Mouse (Mus musculus) ES-E14 (cell line): Measurements from ENCODE around the gene Eps8l1.
"Not testable (repeated sequence)": the region's sequence is repeated elsewhere in the genome, so short reads cannot be mapped to it uniquely, and the experiment has no call there.

Source experiments
- CHD2 ChIP-seq: IDR thresholded peaks from 2 replicates; pipeline ENCODE4 v1.6.1; 2014; ENCODE audit warnings: mild to moderate bottlenecking, low read depth, low read length, inconsistent platforms
- HCFC1 ChIP-seq: IDR thresholded peaks from 2 replicates; pipeline ENCODE4 v1.6.1; 2012; ENCODE audit warnings: low read length, inconsistent platforms, borderline replicate concordance; ENCODE audit not compliant: insufficient read depth
- MAFK ChIP-seq: IDR thresholded peaks from 2 replicates; pipeline ENCODE4 v1.6.1; 2014; ENCODE audit warnings: mild to moderate bottlenecking, low read depth, low read length, inconsistent platforms; ENCODE audit not compliant: insufficient read depth
- ZNF384 ChIP-seq: IDR thresholded peaks from 2 replicates; pipeline ENCODE4 v1.6.1; 2012; ENCODE audit warnings: low read depth, low read length, inconsistent platforms

- TF ChIP-seq MAFK, ZNF384, CHD2, HCFC1: not testable (repeated sequence)
Measured at GRCm38 (mm10) chr7:4524212-4524922, 63.9 kb downstream of the Eps8l1 start, which contains the start of gene Tnni3.
